Mouse (Mus musculus): ENCODE measurements at regions not wholly inside any gene's neighbourhood (a gene's known extent, or its start where the extent isn't known, plus 50 kb on each side); places are given as distances from the start of the nearest gene placed in this dataset.

GRCm38 (mm10) chr3:78907778-78908177 lies 378.5 kb downstream of the Rapgef2 start:
- DNase-seq (no peak), ATAC-seq (ENCODE audit: insufficient read depth) (no peak)
- H3K4me3 ChIP-seq (ENCODE audit: low read depth, low read length) = no peak overlapping the region
- no peak overlapping the region for H3K27ac ChIP-seq (ENCODE audit: low read depth)
- H3K4me1 ChIP-seq (ENCODE audit: insufficient read depth) = no peaks in the 10 kb centered on the region
- H3K9ac ChIP-seq = no peak overlapping the region
- WGBS = 89% methylated on average over 7 of the region's 7 CpGs
- H3K27me3 ChIP-seq (ENCODE audit: insufficient read depth, low read length) = no peaks in the 10 kb centered on the region
- H3K9me3 ChIP-seq (ENCODE audit: low read depth, low read length) = no peaks in the 10 kb centered on the region
- no peak for TF ChIP-seq CTCF (IDR thresholded peaks at IDR 0.05; ENCODE audit: low read depth)
- H3K4me2 ChIP-seq = no peak overlapping the region
- no peaks in the 10 kb centered on the region for H3K36me3 ChIP-seq (ENCODE audit: insufficient read depth)

GRCm38 (mm10) chr3:78901838-78902484 lies 384.4 kb downstream of the Rapgef2 start:
- Histone ChIP-seq H3K9me3 (ENCODE audit: low read depth, low read length) (no peaks in the 10 kb centered on the region), H3K4me2 (peak overlapping the region; percentile 46), H3K4me3 (ENCODE audit: low read depth, low read length) (no peak overlapping the region), H3K4me1 (ENCODE audit: insufficient read depth) (peaks cover 8% of the 10 kb centered on the region; the same call in 1 of the 2 replicates), H3K27ac (ENCODE audit: low read depth) (peak overlapping the region; percentile 58; the same call in 1 of the 2 replicates), H3K9ac (no peak overlapping the region), H3K36me3 (ENCODE audit: insufficient read depth) (no peaks in the 10 kb centered on the region), H3K27me3 (ENCODE audit: insufficient read depth, low read length) (no peaks in the 10 kb centered on the region)
- WGBS = 35% methylated on average over 4 of the region's 4 CpGs
- no peak for TF ChIP-seq CTCF (IDR thresholded peaks at IDR 0.05; ENCODE audit: low read depth)
- DNase-seq = peak; percentile 65
- peak; percentile 74 for ATAC-seq (ENCODE audit: insufficient read depth)

- no peak overlapping the region for H3K9ac ChIP-seq
- no peaks in the 10 kb centered on the region for H3K9me3 ChIP-seq (ENCODE audit: low read depth, low read length)
- H3K4me1 ChIP-seq (ENCODE audit: insufficient read depth) = peaks cover 8% of the 10 kb centered on the region; the same call in 1 of the 2 replicates
- TF ChIP-seq CTCF (IDR thresholded peaks at IDR 0.05; ENCODE audit: low read depth) = no peak
- ATAC-seq (ENCODE audit: insufficient read depth) (peak; percentile 83), DNase-seq (peak; percentile 68)
- H3K4me2 ChIP-seq = peak overlapping the region; percentile 46
- WGBS = 10% methylated on average over 11 of the region's 11 CpGs
- H3K36me3 ChIP-seq (ENCODE audit: insufficient read depth) = no peaks in the 10 kb centered on the region
- no peak overlapping the region for H3K4me3 ChIP-seq (ENCODE audit: low read depth, low read length)
- peak overlapping the region; percentile 31; the same call in 1 of the 2 replicates for H3K27ac ChIP-seq (ENCODE audit: low read depth)
- no peaks in the 10 kb centered on the region for H3K27me3 ChIP-seq (ENCODE audit: insufficient read depth, low read length)
Observed at GRCm38 (mm10) chr3:78901016-78901837, 385.1 kb downstream of the Rapgef2 start.

- DNase-seq (no peak), ATAC-seq (ENCODE audit: insufficient read depth) (no peak)
- no peaks in the 10 kb centered on the region for H3K27me3 ChIP-seq (ENCODE audit: insufficient read depth, low read length)
- H3K9ac ChIP-seq = no peak overlapping the region
- TF ChIP-seq CTCF (IDR thresholded peaks at IDR 0.05; ENCODE audit: low read depth) = no peak
- no peaks in the 10 kb centered on the region for H3K9me3 ChIP-seq (ENCODE audit: low read depth, low read length)
- H3K4me1 ChIP-seq (ENCODE audit: insufficient read depth) = peaks cover 8% of the 10 kb centered on the region; the same call in 1 of the 2 replicates
- no peak overlapping the region for H3K4me2 ChIP-seq
- WGBS = 72% methylated on average over 8 of the region's 8 CpGs
- H3K27ac ChIP-seq (ENCODE audit: low read depth) = no peak overlapping the region
- no peak overlapping the region for H3K4me3 ChIP-seq (ENCODE audit: low read depth, low read length)
- no peaks in the 10 kb centered on the region for H3K36me3 ChIP-seq (ENCODE audit: insufficient read depth)
Observed at GRCm38 (mm10) chr3:78899446-78900230, 386.7 kb downstream of the Rapgef2 start.

GRCm38 (mm10) chr3:78889326-78889725 lies 397.0 kb downstream of the Rapgef2 start:
- no peaks in the 10 kb centered on the region for H3K27me3 ChIP-seq (ENCODE audit: insufficient read depth, low read length)
- H3K4me3 ChIP-seq (ENCODE audit: low read depth, low read length) = no peak overlapping the region
- H3K4me2 ChIP-seq = no peak overlapping the region
- H3K4me1 ChIP-seq (ENCODE audit: insufficient read depth) = 0 out of 2 replicates have a peak, but pooled peaks cover 3% of the 10 kb centered on the region
- ATAC-seq (ENCODE audit: insufficient read depth) = no peak
- WGBS = 54% methylated on average over 3 of the region's 3 CpGs
- no peak for TF ChIP-seq CTCF (IDR thresholded peaks at IDR 0.05; ENCODE audit: low read depth)
- no peak overlapping the region for H3K27ac ChIP-seq (ENCODE audit: low read depth)
- no peak overlapping the region for H3K9ac ChIP-seq
- peak; percentile 41 for DNase-seq
- no peaks in the 10 kb centered on the region for H3K36me3 ChIP-seq (ENCODE audit: insufficient read depth)
- H3K9me3 ChIP-seq (ENCODE audit: low read depth, low read length) = no peaks in the 10 kb centered on the region

GRCm38 (mm10) chr3:78884715-78885114 lies 401.6 kb downstream of the Rapgef2 start:
- H3K4me3 ChIP-seq (ENCODE audit: low read depth, low read length) = no peak overlapping the region
- WGBS = 38% methylated on average over 9 of the region's 9 CpGs
- no peaks in the 10 kb centered on the region for H3K27me3 ChIP-seq (ENCODE audit: insufficient read depth, low read length)
- no peak for TF ChIP-seq CTCF (IDR thresholded peaks at IDR 0.05; ENCODE audit: low read depth)
- H3K4me1 ChIP-seq (ENCODE audit: insufficient read depth) = peaks cover 6% of the 10 kb centered on the region; the same call in 1 of the 2 replicates
- no peaks in the 10 kb centered on the region for H3K9me3 ChIP-seq (ENCODE audit: low read depth, low read length)
- H3K4me2 ChIP-seq = no peak overlapping the region
- no peak overlapping the region for H3K9ac ChIP-seq
- H3K36me3 ChIP-seq (ENCODE audit: insufficient read depth) = no peaks in the 10 kb centered on the region
- ATAC-seq (ENCODE audit: insufficient read depth) (peak; percentile 39; the same call in 1 of the 2 replicates), DNase-seq (peak; percentile 28)
- H3K27ac ChIP-seq (ENCODE audit: low read depth) = no peak overlapping the region

Measured in lung, embryonic 14.5 days (tissue).